ENCODE assay signal across 20 mouse cellular contexts in the genomic region with DNA sequence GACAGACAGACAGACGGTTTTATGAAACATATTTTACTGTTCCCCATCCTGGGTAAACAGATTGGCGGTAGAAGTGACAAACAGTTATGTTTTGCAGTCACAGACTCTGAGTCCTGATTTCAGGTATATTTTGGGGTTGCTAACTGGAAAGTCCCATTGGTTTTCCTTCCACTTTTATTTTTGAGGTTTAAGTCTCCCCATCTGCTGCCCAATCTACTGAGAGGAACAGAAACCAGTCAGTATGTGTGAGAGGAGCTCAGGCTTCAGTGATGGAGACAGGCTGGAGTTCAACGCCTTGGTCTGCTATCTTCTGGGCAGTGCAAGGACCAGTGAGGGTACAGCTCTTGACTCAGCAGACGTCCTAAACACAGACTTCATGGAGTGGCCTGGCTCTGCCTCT.
DNase-seq lines count a peak whose midpoint lies in the region; ATAC-seq and TF ChIP-seq lines count a peak whose summit lies in the region.
"Had no signal": no experiment of that assay in that cellular context is flagged by ENCODE, and none has a peak within 500 bp of the region (broad histone marks: within the 10 kb centered on the region; RNA-seq: fewer than 3 reads in every experiment).

No protein-coding gene starts in this region.

- no peaks in the 10 kb centered on the region for H3K9me3 ChIP-seq in heart, embryonic 11.5 days (replicated peaks; ENCODE audit: control insufficient read depth, low read length)
- H3K9me3 ChIP-seq in heart, embryonic 10.5 days: no peaks in the 10 kb centered on the region
- H3K9me3 ChIP-seq in stomach, embryonic 16.5 days (replicated peaks; ENCODE audit: control insufficient read depth, low read length): no peaks in the 10 kb centered on the region
- no peaks in the 10 kb centered on the region for H3K9me3 ChIP-seq in stomach, postnatal 0 days (ENCODE audit: control insufficient read depth, low read length)
- no peaks in the 10 kb centered on the region for H3K9me3 ChIP-seq in liver, embryonic 16.5 days (replicated peaks; ENCODE audit: control insufficient read depth, low read length)
- H3K9me3 ChIP-seq: hindbrain, embryonic 15.5 days; stomach, embryonic 15.5 days had no signal

- H3K9ac ChIP-seq in heart, embryonic 11.5 days (ENCODE audit: low read depth, low read length): 0 out of 2 replicates have a peak overlapping the region, but pooled peaks have one; percentile 23
- no peak overlapping the region for H3K9ac ChIP-seq in stomach, embryonic 16.5 days (ENCODE audit: low read length)
- H3K9ac ChIP-seq in stomach, postnatal 0 days (ENCODE audit: low read length): no peak overlapping the region
- H3K9ac ChIP-seq in liver, embryonic 16.5 days (ENCODE audit: low read depth, low read length): no peak overlapping the region
- H3K9ac ChIP-seq: hindbrain, embryonic 15.5 days; stomach, embryonic 15.5 days had no signal

- TF ChIP-seq EP300 in stomach, postnatal 0 days (optimal IDR thresholded peaks at IDR 0.05): no peak

- H3K27ac ChIP-seq in heart, embryonic 11.5 days (ENCODE audit: low read depth, low read length): no peak overlapping the region
- no peak overlapping the region for H3K27ac ChIP-seq in heart, embryonic 10.5 days
- peak overlapping the region; percentile 22; the same call in 1 of the 2 replicates for H3K27ac ChIP-seq in stomach, embryonic 16.5 days (ENCODE audit: low read length)
- no peak overlapping the region for H3K27ac ChIP-seq in stomach, postnatal 0 days (replicated peaks)
- H3K27ac ChIP-seq in liver, embryonic 16.5 days (ENCODE audit: low read length): peak overlapping the region; percentile 21
- H3K27ac ChIP-seq: heart, adult 2 months; hindbrain, embryonic 15.5 days had no signal

- no peak for ATAC-seq in heart, embryonic 11.5 days (replicated peaks; ENCODE audit: insufficient number of reproducible peaks, low FRiP score, low TSS enrichment)
- ATAC-seq in stomach, embryonic 16.5 days (ENCODE audit: insufficient read depth, low FRiP score): no peak
- ATAC-seq in stomach, postnatal 0 days (ENCODE audit: low FRiP score, low TSS enrichment): no peak
- ATAC-seq in liver, embryonic 16.5 days (ENCODE audit: low read depth): no peak
- ATAC-seq: forebrain, embryonic 16.5 days had no signal

- DNase-seq in heart, embryonic 10.5 days (ENCODE audit: low spot score): no peak
- DNase-seq in stomach, postnatal 0 days (ENCODE audit: low spot score): no peak
- no peak for DNase-seq in embryo, embryonic 11 days
- no peak for DNase-seq in ovary, postnatal 10 days (ENCODE audit: low spot score)
- DNase-seq in right cerebral cortex, postnatal 4 days: no peak
- DNase-seq: cerebellum, adult 8-10 months; heart, adult 2 months; heart, postnatal 14 days; kidney, adult 18-20 months; kidney, postnatal 25 days; layer of hippocampus, postnatal 36 days; left cerebral cortex, postnatal 4 days; thymus, postnatal 25 days had no signal

- 69% methylated on average over 4 of the region's 4 CpGs for WGBS in heart, embryonic 11.5 days (ENCODE audit: insufficient replicate concordance)
- 70% methylated on average over 4 of the region's 4 CpGs for WGBS in heart, embryonic 10.5 days
- 67% methylated on average over 4 of the region's 4 CpGs for WGBS in stomach, embryonic 16.5 days
- 57% methylated on average over 4 of the region's 4 CpGs for WGBS in stomach, postnatal 0 days
- WGBS in liver, embryonic 16.5 days (ENCODE audit: insufficient replicate concordance): 45% methylated on average over 4 of the region's 4 CpGs

- no peak overlapping the region for H3K4me3 ChIP-seq in heart, embryonic 11.5 days (ENCODE audit: low read depth, low read length)
- no peak overlapping the region for H3K4me3 ChIP-seq in heart, embryonic 10.5 days
- no peak overlapping the region for H3K4me3 ChIP-seq in stomach, embryonic 16.5 days (replicated peaks; ENCODE audit: low read length)
- no peak overlapping the region for H3K4me3 ChIP-seq in stomach, postnatal 0 days (ENCODE audit: low read depth, low read length)
- H3K4me3 ChIP-seq in liver, embryonic 16.5 days (ENCODE audit: low read depth, low read length): no peak overlapping the region
- H3K4me3 ChIP-seq: heart, adult 2 months; hindbrain, embryonic 15.5 days; myocyte; stomach, embryonic 15.5 days had no signal

- no peaks in the 10 kb centered on the region for H3K27me3 ChIP-seq in heart, embryonic 11.5 days (ENCODE audit: control insufficient read depth, insufficient read depth, low read length)
- H3K27me3 ChIP-seq in heart, embryonic 10.5 days (ENCODE audit: insufficient read depth, poor library complexity, severe bottlenecking): no peaks in the 10 kb centered on the region
- H3K27me3 ChIP-seq in stomach, embryonic 16.5 days (ENCODE audit: control insufficient read depth, insufficient read depth, low read length): no peaks in the 10 kb centered on the region
- H3K27me3 ChIP-seq in stomach, postnatal 0 days (ENCODE audit: control insufficient read depth, insufficient read depth, low read length): no peaks in the 10 kb centered on the region
- no peaks in the 10 kb centered on the region for H3K27me3 ChIP-seq in liver, embryonic 16.5 days (ENCODE audit: control insufficient read depth, insufficient read depth, low read depth, low read length)
- H3K27me3 ChIP-seq: hindbrain, embryonic 15.5 days; stomach, embryonic 15.5 days had no signal

- TF ChIP-seq CTCF in stomach, postnatal 0 days (IDR thresholded peaks at IDR 0.05; ENCODE audit: low read depth): no peak

- peaks cover 5% of the 10 kb centered on the region for H3K4me1 ChIP-seq in heart, embryonic 11.5 days (ENCODE audit: control insufficient read depth, insufficient read depth, low read length)
- H3K4me1 ChIP-seq in heart, embryonic 10.5 days: peaks cover 19% of the 10 kb centered on the region
- H3K4me1 ChIP-seq in stomach, embryonic 16.5 days (ENCODE audit: control insufficient read depth, insufficient read depth, low read length): no peaks in the 10 kb centered on the region
- no peaks in the 10 kb centered on the region for H3K4me1 ChIP-seq in stomach, postnatal 0 days (replicated peaks; ENCODE audit: control insufficient read depth, insufficient read depth)
- H3K4me1 ChIP-seq in liver, embryonic 16.5 days (ENCODE audit: control insufficient read depth, low read depth, low read length): peaks cover 31% of the 10 kb centered on the region
- H3K4me1 ChIP-seq: hindbrain, embryonic 15.5 days; stomach, embryonic 15.5 days had no signal

- no peak overlapping the region for H3K4me2 ChIP-seq in heart, embryonic 11.5 days
- no peak overlapping the region for H3K4me2 ChIP-seq in stomach, embryonic 16.5 days (ENCODE audit: low read depth, low read length)
- no peak overlapping the region for H3K4me2 ChIP-seq in stomach, postnatal 0 days (replicated peaks; ENCODE audit: low read depth)
- H3K4me2 ChIP-seq in liver, embryonic 16.5 days (ENCODE audit: low read depth, low read length): no peak overlapping the region
- H3K4me2 ChIP-seq: hindbrain, embryonic 15.5 days; stomach, embryonic 15.5 days had no signal

- peaks cover 8% of the 10 kb centered on the region; the same call in 1 of the 2 replicates for H3K36me3 ChIP-seq in heart, embryonic 11.5 days (ENCODE audit: control insufficient read depth, insufficient read depth, low read length)
- H3K36me3 ChIP-seq in heart, embryonic 10.5 days: peaks cover 23% of the 10 kb centered on the region
- no peaks in the 10 kb centered on the region for H3K36me3 ChIP-seq in stomach, embryonic 16.5 days (ENCODE audit: control insufficient read depth, insufficient read depth, low read length)
- H3K36me3 ChIP-seq in stomach, postnatal 0 days (ENCODE audit: control insufficient read depth, insufficient read depth, low read length): no peaks in the 10 kb centered on the region
- H3K36me3 ChIP-seq in liver, embryonic 16.5 days (ENCODE audit: control insufficient read depth, insufficient read depth): peaks cover 4% of the 10 kb centered on the region
- H3K36me3 ChIP-seq: hindbrain, embryonic 15.5 days had no signal

Comparison
In these comparisons a context has a peak if more than half of its experiments do, and no peak if none do; other contexts are left out.
1. H3K27ac ChIP-seq: peak in stomach, embryonic 16.5 days (single experiment) and liver, embryonic 16.5 days (single experiment); none in heart, embryonic 11.5 days (single experiment), heart, embryonic 10.5 days (single experiment) and stomach, postnatal 0 days (single experiment).